Mouse (Mus musculus) hindbrain, postnatal 0 days (tissue): ENCODE measurements at regions not wholly inside any gene's neighbourhood (a gene's known extent, or its start where the extent isn't known, plus 50 kb on each side); places are given as distances from the start of the nearest gene placed in this dataset.

Experiments
- ATAC-seq: fragments of 200-750 bp; cut with Nextera tagmentation; 2 replicates; pipeline ENCODE4 v1.8.0; 2017; ENCODE audit warnings: mild to moderate bottlenecking, moderate TSS enrichment, moderate library complexity
- DNase-seq: peaks from one replicate; pipeline ENCODE4 v3.0.0-alpha.2; 2015; ENCODE audit warnings: low spot score
- H3K27ac ChIP-seq: fragments of 300-500 bp; sonication (generic); 2 replicates; pipeline ENCODE4 v1.5.1; 2014; ENCODE audit warnings: mild to moderate bottlenecking
- H3K27me3 ChIP-seq: fragments of 300-500 bp; sonication (generic); 2 replicates; pipeline ENCODE4 v1.6.1; 2014; ENCODE audit warnings: low read length, mixed read lengths; ENCODE audit not compliant: insufficient read depth
- H3K36me3 ChIP-seq: fragments of 300-500 bp; sonication (generic); 2 replicates; pipeline ENCODE4 v1.6.1; 2014; ENCODE audit warnings: low read length, mixed read lengths; ENCODE audit not compliant: insufficient read depth
- H3K4me1 ChIP-seq: fragments of 300-500 bp; sonication (generic); 2 replicates; pipeline ENCODE4 v1.6.1; 2014; ENCODE audit warnings: antibody characterized with exemption, low read length, mixed read lengths; ENCODE audit not compliant: insufficient read depth
- H3K4me2 ChIP-seq: fragments of 300-500 bp; sonication (generic); 2 replicates; pipeline ENCODE4 v1.6.1; 2014; ENCODE audit warnings: low read depth, mild to moderate bottlenecking, low read length, moderate library complexity, mixed read lengths
- H3K4me3 ChIP-seq: fragments of 300-500 bp; sonication (generic); 2 replicates; pipeline ENCODE4 v1.5.1; 2014; ENCODE audit warnings: low read length
- H3K9ac ChIP-seq: fragments of 300-500 bp; sonication (generic); replicated peaks from 2 replicates; pipeline ENCODE4 v1.6.1; 2014; ENCODE audit warnings: mild to moderate bottlenecking, low read length, moderate library complexity, mixed read lengths
- H3K9me3 ChIP-seq: fragments of 300-500 bp; sonication (generic); 2 replicates; pipeline ENCODE4 v1.6.1; 2016; ENCODE audit warnings: low read length, mixed read lengths
- CTCF ChIP-seq: IDR thresholded peaks from 2 replicates; pipeline ENCODE4 v1.5.1; 2016; ENCODE audit warnings: antibody characterized with exemption, control low read depth, low read depth
- WGBS: fragments of 180-500 bp; shearing (Covaris S2); extraction: QIAGEN DNeasy Blood & Tissue Kit; methylation state at CpG from one replicate; pipeline ENCODE4 v1.1.7; 2014; 5-methylcytosine and 5-hydroxymethylcytosine counted together

DNA sequence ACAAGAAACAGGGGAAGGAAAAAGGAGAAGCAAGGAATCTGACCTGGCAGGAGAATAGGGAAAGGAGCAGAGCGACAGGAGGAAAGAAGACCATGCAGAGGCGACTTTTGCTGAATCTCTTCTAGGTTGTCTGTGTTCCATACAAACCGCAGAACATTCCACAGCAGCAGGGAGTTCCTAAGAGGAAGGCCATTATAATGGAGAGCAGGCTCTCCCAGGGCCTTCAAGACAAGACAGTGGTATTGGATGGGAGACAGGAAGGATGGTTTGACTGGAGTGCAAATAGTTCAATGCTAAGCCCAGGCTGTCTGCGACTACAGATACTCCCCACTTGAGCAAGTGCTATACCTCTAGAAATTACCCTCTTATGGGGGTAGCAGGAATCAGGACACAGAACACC is 176.1 kb upstream of the Sox2 start:
- H3K4me1 ChIP-seq = no peaks in the 10 kb centered on the region
- no peak overlapping the region for H3K9ac ChIP-seq
- H3K27me3 ChIP-seq = no peaks in the 10 kb centered on the region
- H3K4me3 ChIP-seq = no peak overlapping the region
- H3K36me3 ChIP-seq = no peaks in the 10 kb centered on the region
- H3K4me2 ChIP-seq = no peak overlapping the region
- ATAC-seq (no peak), DNase-seq (no peak)
- no peaks in the 10 kb centered on the region for H3K9me3 ChIP-seq
- no peak overlapping the region for H3K27ac ChIP-seq
- 51% methylated on average over 4 of the region's 4 CpGs for WGBS
- TF ChIP-seq CTCF = no peak

DNA sequence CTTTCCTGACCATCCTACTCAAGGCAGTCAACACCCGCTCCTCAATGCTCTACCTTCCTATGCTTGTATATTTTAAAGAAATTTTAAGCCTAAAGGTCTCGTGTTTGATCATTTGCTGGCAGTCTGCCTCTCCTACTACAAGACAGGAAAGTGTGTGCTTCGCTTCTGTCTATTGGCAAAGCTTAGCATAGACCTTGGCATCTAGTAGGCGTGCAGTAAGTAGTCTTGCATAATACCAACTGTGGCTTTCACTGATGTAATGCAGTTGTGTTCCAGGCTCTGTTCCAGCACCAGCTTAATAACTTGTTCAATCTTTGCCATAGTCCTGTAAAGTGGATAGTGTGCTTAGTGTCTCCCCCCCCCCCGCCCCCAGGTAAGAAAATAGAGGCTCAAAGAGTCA is 179.5 kb upstream of the Sox2 start:
- WGBS = 71% methylated on average over 5 of the region's 5 CpGs
- H3K27me3 ChIP-seq = no peaks in the 10 kb centered on the region

DNA sequence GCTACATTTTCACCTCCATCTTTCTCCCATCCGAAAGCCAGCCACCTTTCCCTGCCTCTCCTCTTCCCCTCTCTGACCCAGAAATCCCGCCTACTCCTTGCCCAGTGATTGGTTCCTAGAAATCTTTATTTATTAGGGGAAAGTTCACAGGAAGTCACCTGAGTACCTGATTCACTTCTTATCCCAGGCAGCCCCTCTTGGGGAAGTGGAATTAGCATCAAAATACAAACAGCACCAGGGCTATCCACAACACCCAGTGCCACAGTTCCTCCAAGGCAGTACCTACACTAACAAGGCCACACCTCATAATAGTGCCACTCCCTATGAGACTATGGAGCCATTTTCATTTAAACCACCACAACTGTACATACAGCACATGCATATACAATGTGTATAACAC is 180.3 kb upstream of the Sox2 start:
- no peak for TF ChIP-seq CTCF
- H3K4me3 ChIP-seq = no peak overlapping the region
- H3K9ac ChIP-seq = no peak overlapping the region
- DNase-seq = no peak
- peaks cover 12% of the 10 kb centered on the region for H3K4me1 ChIP-seq
- WGBS = 92% methylated on average over 2 of the region's 2 CpGs
- H3K9me3 ChIP-seq = no peaks in the 10 kb centered on the region
- no peak overlapping the region for H3K4me2 ChIP-seq
- no peak overlapping the region for H3K27ac ChIP-seq
- no peak for ATAC-seq
- H3K27me3 ChIP-seq = no peaks in the 10 kb centered on the region
- H3K36me3 ChIP-seq = no peaks in the 10 kb centered on the region

More for the DNA sequence above, 179.5 kb upstream of the Sox2 start:
- DNase-seq = no peak
- H3K4me3 ChIP-seq = no peak overlapping the region
- H3K9ac ChIP-seq = no peak overlapping the region
- H3K9me3 ChIP-seq = no peaks in the 10 kb centered on the region
- H3K4me2 ChIP-seq = no peak overlapping the region
- H3K36me3 ChIP-seq = no peaks in the 10 kb centered on the region
- TF ChIP-seq CTCF = no peak
- 0 out of 2 replicates have a peak, but pooled peaks cover 4% of the 10 kb centered on the region for H3K4me1 ChIP-seq
- no peak overlapping the region for H3K27ac ChIP-seq
- no peak for ATAC-seq

DNA sequence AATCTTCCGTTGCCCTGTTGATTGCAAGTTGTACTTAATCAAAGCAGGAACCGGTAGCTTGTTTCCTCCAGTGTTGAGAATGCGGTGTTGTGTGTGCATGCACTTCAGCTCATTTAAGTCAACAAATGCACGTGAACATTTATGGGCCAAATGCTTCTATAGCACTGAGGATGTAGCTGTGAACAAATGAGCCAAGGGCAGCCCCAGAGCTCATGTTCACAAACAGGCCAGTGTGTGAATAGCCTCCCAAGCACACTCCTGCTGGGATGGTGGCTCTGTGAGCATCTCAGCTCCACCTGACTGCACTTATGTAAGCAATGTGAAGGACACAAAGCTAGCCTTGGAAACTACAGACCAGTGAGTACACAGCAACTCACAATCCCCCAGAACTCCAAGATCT is 183.9 kb upstream of the Sox2 start:
- Histone ChIP-seq H3K36me3 (no peaks in the 10 kb centered on the region), H3K9ac (no peak overlapping the region), H3K27ac (no peak overlapping the region), H3K9me3 (no peaks in the 10 kb centered on the region), H3K4me1 (peaks cover 14% of the 10 kb centered on the region), H3K4me3 (no peak overlapping the region), H3K4me2 (no peak overlapping the region), H3K27me3 (no peaks in the 10 kb centered on the region)
- ATAC-seq (no peak), DNase-seq (no peak)
- 65% methylated on average over 4 of the region's 4 CpGs for whole genome bisulfite sequencing
- no peak for TF ChIP-seq CTCF

DNA sequence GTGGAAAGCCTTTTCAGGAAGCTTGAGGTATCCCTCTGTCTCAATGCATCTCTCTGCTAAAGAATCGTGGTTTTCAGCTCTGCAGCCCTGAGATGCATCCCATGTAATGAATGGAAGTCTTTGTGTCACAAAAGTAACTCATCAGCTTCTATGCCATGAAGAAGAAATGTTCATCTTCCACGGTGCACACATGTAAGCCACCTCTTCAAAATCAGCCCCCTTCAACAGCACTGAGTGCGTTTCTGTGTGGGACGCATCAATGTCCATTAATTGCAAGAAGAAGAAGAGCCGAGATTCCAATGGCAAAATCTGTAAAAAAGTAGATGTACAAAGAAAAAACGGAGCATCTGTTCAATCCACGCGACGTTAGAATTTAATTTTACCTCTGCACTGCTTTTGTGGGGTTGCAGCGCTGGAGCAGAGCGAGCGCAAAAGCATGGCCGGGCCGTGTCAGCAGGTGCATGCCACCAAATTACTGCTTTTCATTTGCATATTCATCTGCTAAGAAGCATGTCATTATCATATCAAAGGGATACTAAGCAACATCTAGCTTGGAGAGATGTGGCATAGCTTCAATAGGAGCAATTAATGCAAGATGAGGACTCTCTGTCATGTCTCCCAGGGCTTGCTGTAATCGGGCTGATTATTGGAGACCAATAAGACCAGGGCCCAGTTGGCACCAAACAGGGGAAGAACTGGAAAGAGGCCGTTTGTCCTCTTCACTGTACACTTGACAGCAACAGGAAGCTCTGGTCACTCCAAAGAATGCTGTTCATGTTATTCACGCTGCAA is 185.0 kb upstream of the Sox2 start:
- peaks cover 14% of the 10 kb centered on the region for H3K4me1 ChIP-seq
- peak overlapping the region; percentile 33 for H3K4me2 ChIP-seq
- peak; percentile 59 for ATAC-seq
- no peak overlapping the region for H3K9ac ChIP-seq
- H3K4me3 ChIP-seq = no peak overlapping the region
- WGBS = 33% methylated on average over 17 of the region's 17 CpGs
- H3K27ac ChIP-seq = peak overlapping the region; percentile 32; the same call in 1 of the 2 replicates
- TF ChIP-seq CTCF = no peak
- no peaks in the 10 kb centered on the region for H3K9me3 ChIP-seq
- DNase-seq = peak; percentile 52
- H3K36me3 ChIP-seq = no peaks in the 10 kb centered on the region
- no peaks in the 10 kb centered on the region for H3K27me3 ChIP-seq

DNA sequence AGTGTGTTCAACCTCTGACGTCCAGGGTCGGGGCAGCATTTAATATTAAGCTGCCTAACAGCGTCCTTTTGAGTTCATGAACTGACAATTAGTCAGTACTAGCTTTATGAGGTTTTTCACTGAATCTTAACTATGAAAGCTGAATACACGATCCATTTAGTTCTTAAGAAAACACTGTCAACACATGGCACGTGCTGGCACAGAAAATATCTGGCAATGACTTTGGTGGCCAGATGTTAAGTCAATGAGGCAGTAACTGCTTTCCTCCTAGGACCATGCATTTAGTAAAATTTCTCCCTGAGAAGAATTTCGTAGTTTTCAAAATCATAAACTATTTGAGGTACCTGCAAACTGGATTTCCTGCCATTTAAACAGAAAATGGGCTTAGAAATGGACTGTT is 191.4 kb upstream of the Sox2 start:
- H3K36me3 ChIP-seq = no peaks in the 10 kb centered on the region
- TF ChIP-seq CTCF = no peak
- DNase-seq = no peak
- H3K27me3 ChIP-seq = no peaks in the 10 kb centered on the region
- ATAC-seq = no peak
- no peak overlapping the region for H3K4me2 ChIP-seq
- H3K9me3 ChIP-seq = no peaks in the 10 kb centered on the region
- peaks cover 3% of the 10 kb centered on the region; the same call in 1 of the 2 replicates for H3K4me1 ChIP-seq
- H3K27ac ChIP-seq = no peak overlapping the region
- H3K9ac ChIP-seq = no peak overlapping the region
- WGBS = 51% methylated on average over 6 of the region's 6 CpGs
- H3K4me3 ChIP-seq = no peak overlapping the region

DNA sequence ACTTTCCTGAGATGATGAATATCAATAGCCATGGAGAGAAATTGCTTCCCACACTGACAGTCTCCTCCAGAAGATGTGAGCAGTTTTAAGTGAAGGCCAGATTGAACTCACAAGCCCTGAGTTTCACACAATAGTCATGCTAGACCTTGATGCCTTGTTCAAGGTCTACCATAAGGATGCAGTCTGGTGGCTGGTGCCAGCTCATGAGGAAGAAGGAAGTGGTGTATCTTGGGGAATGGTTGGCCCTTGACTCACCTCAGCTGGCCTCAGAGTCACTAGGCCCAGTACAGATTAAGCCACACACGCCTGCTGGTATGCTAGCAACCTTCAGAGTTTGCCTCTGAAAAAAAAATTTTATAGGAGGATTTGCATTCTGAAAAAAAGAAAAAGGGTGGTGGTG is 192.4 kb upstream of the Sox2 start:
- Histone ChIP-seq H3K4me2 (no peak overlapping the region), H3K4me3 (no peak overlapping the region), H3K27ac (no peak overlapping the region), H3K9me3 (no peaks in the 10 kb centered on the region), H3K4me1 (peaks cover 3% of the 10 kb centered on the region; the same call in 1 of the 2 replicates), H3K9ac (no peak overlapping the region), H3K27me3 (no peaks in the 10 kb centered on the region), H3K36me3 (no peaks in the 10 kb centered on the region)
- no peak for ATAC-seq
- WGBS = 91% methylated on average over 1 of the region's 1 CpGs
- no peak for DNase-seq
- no peak for TF ChIP-seq CTCF
